Mouse (Mus musculus): Measurements from ENCODE around the gene Tmem119.
"Not testable (repeated sequence)": the region's sequence is repeated elsewhere in the genome, so short reads cannot be mapped to it uniquely, and the experiment has no call there.

Gene Tmem119

GRCm38 (mm10) chr5:113786985-113787384 lies 13.3 kb downstream of the Tmem119 start:
- peak; percentile 50 for DNase-seq

- not testable (repeated sequence) for DNase-seq
Measured at GRCm38 (mm10) chr5:113784104-113784503, 16.2 kb downstream of the Tmem119 start.

GRCm38 (mm10) chr5:113783581-113784001 lies 16.7 kb downstream of the Tmem119 start:
- no peak for DNase-seq

GRCm38 (mm10) chr5:113782624-113783023 lies 17.7 kb downstream of the Tmem119 start:
- DNase-seq = no peak

- DNase-seq = no peak
Measured at GRCm38 (mm10) chr5:113781875-113782274, 18.4 kb downstream of the Tmem119 start.

- DNase-seq = no peak
Measured at GRCm38 (mm10) chr5:113781254-113781653, 19.1 kb downstream of the Tmem119 start.

- no peak for DNase-seq
Measured at GRCm38 (mm10) chr5:113780763-113781162, 19.6 kb downstream of the Tmem119 start.

GRCm38 (mm10) chr5:113780082-113780752 lies 20.1 kb downstream of the Tmem119 start:
- DNase-seq = no peak

- DNase-seq = no peak
Measured at GRCm38 (mm10) chr5:113779569-113779968, 20.7 kb downstream of the Tmem119 start.

GRCm38 (mm10) chr5:113777728-113778127 lies 22.6 kb downstream of the Tmem119 start:
- DNase-seq = peak; percentile 27

- DNase-seq = peak; percentile 12
Measured at GRCm38 (mm10) chr5:113776896-113777226, 23.5 kb downstream of the Tmem119 start.

GRCm38 (mm10) chr5:113776128-113776895 lies 24.0 kb downstream of the Tmem119 start:
- DNase-seq = no peak

- no peak for DNase-seq
Measured at GRCm38 (mm10) chr5:113775585-113775984, 24.7 kb downstream of the Tmem119 start.

GRCm38 (mm10) chr5:113773664-113774063 lies 26.7 kb downstream of the Tmem119 start:
- DNase-seq = peak; percentile 93

- no peak for DNase-seq
Measured at GRCm38 (mm10) chr5:113772905-113773519, 27.3 kb downstream of the Tmem119 start.

- peak; percentile 96 for DNase-seq
Measured at GRCm38 (mm10) chr5:113772450-113772895, 27.8 kb downstream of the Tmem119 start, which contains the start of the genes Sart3 and Iscu. Gene Sart3, minus strand, starts transcription at chr5:113772510. Gene Iscu, plus strand, starts transcription at chr5:113772748.

- peak; percentile 84 for DNase-seq
Measured at GRCm38 (mm10) chr5:113771213-113772162, 28.8 kb downstream of the Tmem119 start.

- DNase-seq = no peak
Measured at GRCm38 (mm10) chr5:113768806-113769205, 31.5 kb downstream of the Tmem119 start.

GRCm38 (mm10) chr5:113765641-113766526 lies 34.4 kb downstream of the Tmem119 start:
- DNase-seq = no peak

- DNase-seq = no peak
Measured at GRCm38 (mm10) chr5:113764426-113764825, 35.9 kb downstream of the Tmem119 start.

- no peak for DNase-seq
Measured at GRCm38 (mm10) chr5:113761585-113761984, 38.7 kb downstream of the Tmem119 start.

Measured in thymus, postnatal 25 days (tissue).